Mouse (Mus musculus) liver, adult (tissue): ENCODE results near the gene Pappa.

ENCODE experiments used
- GATA4 ChIP-seq: IDR thresholded peaks from 2 replicates; pipeline ENCODE4 v1.6.1; 2014; ENCODE audit warnings: mild to moderate bottlenecking, low read length; ENCODE audit not compliant: insufficient replicate concordance

Gene Pappa

DNA sequence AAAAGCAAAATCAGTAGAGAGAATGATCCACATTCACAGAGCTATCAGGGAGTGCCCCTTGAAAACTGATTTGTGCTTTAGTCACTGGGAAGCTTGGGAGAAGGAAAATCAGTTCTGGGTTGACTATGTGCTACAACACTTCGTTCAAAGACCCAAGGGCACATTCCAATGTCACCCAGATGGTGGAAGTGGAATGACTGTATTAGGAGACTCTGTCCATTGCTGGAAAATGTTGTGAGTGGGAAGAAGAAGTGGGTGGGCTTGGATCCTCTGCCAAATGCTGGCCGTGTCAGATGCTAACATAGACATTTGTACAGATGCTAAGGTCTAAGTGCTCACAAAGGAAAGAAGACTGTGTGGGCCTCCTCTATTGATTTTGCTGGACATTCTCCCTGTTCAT, 29.6 kb downstream of the Pappa start:
- no peak for TF ChIP-seq GATA4

GRCm38 (mm10) chr4:65156231-65156630, 32.3 kb downstream of the Pappa start:
- no peak for TF ChIP-seq GATA4

DNA sequence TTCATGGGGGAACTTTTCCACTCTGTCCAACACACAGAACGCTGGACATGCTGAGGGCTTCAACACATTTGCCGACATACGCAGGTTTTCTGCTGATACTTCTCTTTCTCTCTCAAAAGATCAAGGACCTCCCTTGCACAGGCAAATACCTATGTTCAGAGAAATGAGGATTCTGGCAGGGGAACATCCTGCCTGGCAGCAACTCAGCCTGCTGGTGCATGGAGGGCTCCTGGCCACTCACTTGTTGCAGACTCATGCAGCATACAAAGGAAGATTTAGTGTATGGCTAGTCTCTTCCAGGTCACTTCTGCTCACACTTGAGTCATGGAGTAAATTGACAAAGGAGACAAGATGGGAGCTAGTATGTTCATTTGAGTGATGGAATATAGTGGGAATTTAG, 34.7 kb downstream of the Pappa start:
- no peak for TF ChIP-seq GATA4

DNA sequence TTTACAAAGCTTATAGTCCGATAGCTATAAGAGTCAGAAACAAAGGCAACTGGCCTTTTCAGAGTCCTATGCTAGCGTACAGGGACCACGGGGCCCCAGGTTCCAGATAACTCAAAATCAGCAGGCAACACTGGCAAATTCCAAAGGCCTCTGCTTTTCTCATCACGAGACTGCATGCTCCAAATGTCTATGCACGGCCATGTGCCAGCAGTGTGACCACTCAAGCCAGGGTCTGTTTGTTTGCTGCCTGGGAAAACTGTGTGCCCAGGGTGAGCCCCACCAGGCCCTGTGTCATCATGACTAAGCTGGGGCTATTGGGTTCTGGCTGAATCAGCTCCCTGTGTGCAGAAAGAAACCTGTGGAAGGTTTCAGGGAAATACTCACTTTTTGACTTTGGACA, 35.5 kb downstream of the Pappa start:
- TF ChIP-seq GATA4, result no peak

GRCm38 (mm10) chr4:65163698-65164097, 39.7 kb downstream of the Pappa start:
- TF ChIP-seq GATA4, result no peak

DNA sequence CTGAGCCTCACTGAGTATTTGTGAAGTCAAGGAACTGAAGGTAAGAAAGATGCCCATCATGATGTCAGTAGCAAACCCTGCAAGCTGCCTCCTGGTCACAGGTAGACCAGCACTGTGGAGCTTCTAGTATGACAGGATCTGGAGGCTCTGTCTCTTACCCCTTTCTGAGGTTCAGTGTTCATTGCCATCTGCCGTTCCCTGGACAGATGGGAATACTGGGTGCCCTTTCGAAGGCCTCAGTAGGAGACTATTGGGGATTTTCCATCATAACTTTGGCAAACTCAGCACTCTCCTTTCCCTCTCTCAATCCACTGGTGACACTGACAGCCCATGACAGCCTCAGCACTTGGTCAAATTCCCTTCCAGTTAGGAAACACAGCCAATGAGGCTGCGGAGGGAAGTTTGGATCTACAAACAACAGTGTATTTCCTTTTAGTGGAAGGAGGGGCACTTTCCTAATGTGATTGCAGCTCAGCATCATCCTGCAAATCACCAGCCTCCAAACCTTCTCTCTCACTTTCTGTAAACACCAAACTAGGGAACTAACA, 42.4 kb downstream of the Pappa start:
- TF ChIP-seq GATA4, result no peak

- no peak for TF ChIP-seq GATA4
Observed at GRCm38 (mm10) chr4:65174505-65174904, 50.5 kb downstream of the Pappa start.

- no peak for TF ChIP-seq GATA4
Observed at GRCm38 (mm10) chr4:65178146-65178545, 54.2 kb downstream of the Pappa start.

GRCm38 (mm10) chr4:65187236-65187635, 63.3 kb downstream of the Pappa start:
- TF ChIP-seq GATA4, result no peak

DNA sequence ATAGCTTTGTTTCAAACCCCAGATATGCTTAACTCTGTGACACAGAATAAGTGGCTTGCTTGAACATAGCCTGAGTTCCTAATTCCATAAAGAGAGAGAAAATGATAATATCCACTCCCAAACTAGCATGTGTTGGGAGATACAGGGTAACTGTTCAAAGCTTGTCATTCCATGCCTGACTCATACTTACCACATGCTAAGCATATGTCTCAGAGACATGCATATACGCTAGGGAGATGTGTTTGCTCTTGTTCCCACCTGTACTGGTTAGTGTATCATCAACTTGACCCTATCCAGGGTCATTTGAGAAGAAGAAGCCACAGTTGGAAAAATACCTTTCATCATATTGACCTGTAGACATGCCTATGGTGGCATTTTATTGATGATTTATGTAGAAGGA, 63.7 kb downstream of the Pappa start:
- no peak for TF ChIP-seq GATA4

- TF ChIP-seq GATA4, result no peak
Observed at GRCm38 (mm10) chr4:65188921-65189485, 65.0 kb downstream of the Pappa start.

GRCm38 (mm10) chr4:65192810-65193209, 68.8 kb downstream of the Pappa start:
- no peak for TF ChIP-seq GATA4

DNA sequence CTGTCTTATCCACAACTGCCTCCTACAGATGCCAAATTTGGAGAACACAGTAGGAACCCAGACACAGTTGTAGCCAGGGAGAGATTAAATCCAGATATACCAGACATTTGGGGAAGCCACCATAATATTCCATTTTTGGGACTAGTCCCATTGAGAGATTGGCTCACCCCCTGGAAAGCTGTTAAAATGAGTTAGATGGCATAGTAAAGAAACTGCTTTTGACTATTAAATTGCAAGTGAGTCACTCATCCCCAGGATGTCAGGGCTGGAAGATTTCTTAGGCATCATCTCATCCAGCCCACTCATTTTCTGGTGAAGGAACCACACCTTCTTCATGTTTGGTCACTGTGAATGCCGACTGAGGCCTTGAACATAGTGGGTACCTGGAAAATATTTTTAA, 72.0 kb downstream of the Pappa start:
- TF ChIP-seq GATA4, result no peak

- no peak for TF ChIP-seq GATA4
Observed at GRCm38 (mm10) chr4:65203666-65204065, 79.7 kb downstream of the Pappa start.

GRCm38 (mm10) chr4:65205446-65205845, 81.5 kb downstream of the Pappa start:
- TF ChIP-seq GATA4, result no peak

DNA sequence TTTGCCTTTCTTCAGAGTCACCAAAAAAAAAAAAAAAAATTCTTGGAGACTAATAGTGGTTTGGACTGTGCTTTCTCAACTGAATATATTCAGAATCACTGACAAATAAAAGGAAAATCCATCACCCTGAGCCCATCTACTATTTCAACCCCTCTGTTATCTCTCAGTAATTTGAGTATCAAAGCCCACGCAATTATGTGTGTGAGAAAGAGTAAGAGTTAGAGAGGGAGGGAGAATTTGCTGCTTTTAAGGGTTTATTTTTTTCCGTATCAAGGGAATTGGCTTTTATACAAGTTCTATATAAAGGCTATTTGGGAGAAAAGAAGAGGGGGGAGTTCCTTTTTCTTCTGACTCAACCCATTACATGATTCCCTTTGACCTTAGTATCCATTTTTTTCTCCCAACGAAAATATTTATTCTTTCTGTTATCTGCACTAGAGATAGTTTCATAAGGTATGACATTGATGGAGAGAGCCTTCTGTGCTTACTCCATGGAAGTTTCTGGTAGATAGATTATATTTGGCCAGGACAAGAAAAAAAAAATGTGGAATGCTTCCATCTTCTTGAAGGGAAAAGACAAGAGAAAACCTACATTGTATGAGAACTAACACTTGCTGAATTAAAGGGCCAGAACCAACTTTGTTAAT, 85.5 kb downstream of the Pappa start:
- no peak for TF ChIP-seq GATA4

- TF ChIP-seq GATA4, result no peak
Observed at GRCm38 (mm10) chr4:65216682-65217081, 92.7 kb downstream of the Pappa start.

DNA sequence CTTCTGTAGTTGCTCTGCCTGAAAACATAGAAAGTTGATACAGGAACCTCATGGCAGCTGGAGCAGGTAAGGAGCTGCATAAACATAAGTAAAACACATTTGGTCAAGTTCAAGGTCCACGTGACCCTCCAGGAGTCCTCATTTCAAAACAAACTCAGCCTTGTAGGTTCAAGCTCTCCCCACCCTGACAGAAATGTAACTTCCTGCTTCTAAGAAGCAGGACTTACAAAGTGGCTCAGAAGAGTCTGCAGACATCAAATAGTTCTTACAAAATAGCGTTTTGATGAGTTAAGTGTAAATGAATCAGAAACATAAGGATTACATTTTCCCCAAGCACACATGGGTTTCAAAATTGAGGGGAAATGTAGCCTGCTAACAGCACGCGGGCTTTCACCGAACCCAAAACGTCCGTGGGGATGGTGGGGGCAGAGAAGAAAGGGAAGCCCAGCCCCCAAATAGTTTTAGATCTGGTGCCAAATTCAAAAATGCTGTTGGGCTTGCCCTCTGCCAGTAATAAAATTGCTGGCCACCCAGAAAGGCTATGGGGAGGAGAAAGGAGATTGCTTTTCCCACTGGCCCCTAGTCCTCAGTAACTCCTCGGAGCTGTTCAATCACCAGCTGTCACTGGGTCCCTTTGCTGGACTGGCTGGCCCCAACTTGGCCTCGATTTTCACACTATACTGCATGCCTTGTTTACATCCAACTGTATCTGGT, 93.8 kb downstream of the Pappa start:
- TF ChIP-seq GATA4, result no peak
